Mouse (Mus musculus): ENCODE data around the gene Prr7. TPM values are rescaled to one million over a fixed set of nuclear protein-coding genes. Genes with fewer than 3 reads are reported as not detected.

Gene Prr7
- total RNA-seq, 2 experiments from 2014 or later = 0.81 to 1.6 TPM

GRCm38 (mm10) chr13:55446483-55447105, 17.5 kb upstream of the Prr7 start:
- no peak for DNase-seq

GRCm38 (mm10) chr13:55447543-55447943, 16.5 kb upstream of the Prr7 start:
- intact Hi-C loops (cut with DNase I) = loop anchor here (2.0 kb wide), 1 partner anchor 21 kb away; no protein-coding TSS in a partner anchor
- DNase-seq = no peak

More at GRCm38 (mm10) chr13:55446483-55447105, 17.5 kb upstream of the Prr7 start:
- intact Hi-C loops (cut with DNase I) = loop anchor here (2.0 kb wide), 1 partner anchor 22 kb away; no protein-coding TSS in a partner anchor

- intact Hi-C loops (cut with DNase I) = no loop called here
- DNase-seq = no peak
Observed at GRCm38 (mm10) chr13:55448131-55448530, 15.9 kb upstream of the Prr7 start.

GRCm38 (mm10) chr13:55449205-55449604, 14.9 kb upstream of the Prr7 start:
- DNase-seq = no peak
- intact Hi-C loops (cut with DNase I) = no loop called here

GRCm38 (mm10) chr13:55449679-55450441, 14.2 kb upstream of the Prr7 start:
- intact Hi-C loops (cut with DNase I) = no loop called here
- DNase-seq = peak in 1 of 2 experiments; percentile 20

- intact Hi-C loops (cut with DNase I) = no loop called here
- peak; percentile 82 to 89 for DNase-seq
Observed at GRCm38 (mm10) chr13:55450511-55450980, 13.5 kb upstream of the Prr7 start.

- DNase-seq = no peak
- intact Hi-C loops (cut with DNase I) = no loop called here
Observed at GRCm38 (mm10) chr13:55451296-55451695, 12.8 kb upstream of the Prr7 start.

GRCm38 (mm10) chr13:55451785-55452549, 12.1 kb upstream of the Prr7 start:
- intact Hi-C loops (cut with DNase I) = no loop called here
- peak in 1 of 2 experiments; percentile 57 for DNase-seq

- DNase-seq = no peak
- intact Hi-C loops (cut with DNase I) = no loop called here
Observed at GRCm38 (mm10) chr13:55462965-55463364, 1.1 kb upstream of the Prr7 start.

- DNase-seq = no peak
Observed at GRCm38 (mm10) chr13:55463399-55464026, 554 bp upstream of the Prr7 start.

GRCm38 (mm10) chr13:55465184-55465583, 1.1 kb downstream of the Prr7 start:
- no peak for DNase-seq
- intact Hi-C loops (cut with DNase I) = no loop called here

More at GRCm38 (mm10) chr13:55463399-55464026, 554 bp upstream of the Prr7 start:
- intact Hi-C loops (cut with DNase I) = no loop called here

GRCm38 (mm10) chr13:55465830-55466440, 1.9 kb downstream of the Prr7 start:
- DNase-seq = no peak
- intact Hi-C loops (cut with DNase I) = no loop called here

- intact Hi-C loops (cut with DNase I) = loop anchor here (2.0 kb wide), 1 partner anchor 22 kb away; no protein-coding TSS in a partner anchor
- DNase-seq = peak; percentile 61 to 70
Observed at GRCm38 (mm10) chr13:55468851-55469560, 4.9 kb downstream of the Prr7 start.

- intact Hi-C loops (cut with DNase I) = no loop called here
- DNase-seq = no peak
Observed at GRCm38 (mm10) chr13:55470372-55470771, 6.3 kb downstream of the Prr7 start.

GRCm38 (mm10) chr13:55471156-55471818, 7.2 kb downstream of the Prr7 start:
- DNase-seq = peak; percentile 91 to 92
- intact Hi-C loops (cut with DNase I) = loop anchor here (1.0 kb wide), 1 partner anchor 53 kb away; no protein-coding TSS in a partner anchor

GRCm38 (mm10) chr13:55471819-55472131, 7.7 kb downstream of the Prr7 start:
- no peak for DNase-seq
- intact Hi-C loops (cut with DNase I) = loop anchor here (1.0 to 2.0 kb wide), 2 partner anchors 41 to 53 kb away; partner anchors contain the start of gene Pdlim7

- peak; percentile 67 for DNase-seq
- intact Hi-C loops (cut with DNase I) = loop anchor here (2.0 kb wide), 1 partner anchor 40 kb away; the partner anchor contains the start of gene Pdlim7
Observed at GRCm38 (mm10) chr13:55472132-55473022, 8.3 kb downstream of the Prr7 start.
